Mouse (Mus musculus): ENCODE data around the gene Nos1ap. TPM values are rescaled to one million over a fixed set of nuclear protein-coding genes. Genes with fewer than 3 reads are reported as not detected.
A peak's percentile ranks its signal among the peaks of the same experiment; 100 is the strongest.

Gene Nos1ap
- polyA plus RNA-seq, 1 experiment from 2014 or later: 24.6 TPM

DNA sequence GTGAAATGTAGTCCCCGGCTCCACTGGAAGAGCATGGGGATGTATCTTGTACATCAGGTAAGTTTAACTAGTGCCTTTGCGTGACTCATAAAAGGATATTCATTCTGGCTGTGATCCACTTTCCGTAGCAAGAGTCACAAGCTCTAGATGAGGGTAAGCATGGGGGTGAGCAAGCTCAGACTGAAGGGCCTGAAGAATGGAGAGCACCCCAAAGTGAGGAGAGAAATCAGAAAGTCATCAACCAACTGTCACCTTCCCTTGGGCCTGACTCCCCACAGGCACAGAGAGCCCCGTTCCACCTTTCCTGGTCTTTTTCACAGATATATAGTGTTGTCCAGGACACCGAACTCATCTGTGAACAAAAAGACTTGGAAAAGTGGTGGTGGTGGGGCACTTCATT, 213.9 kb downstream of the Nos1ap start:
- no peak for ATAC-seq
- Histone ChIP-seq H3K4me1 (ENCODE audit: control insufficient read depth, insufficient read depth, low read length) (peaks cover 7% of the 10 kb centered on the region), H3K36me3 (ENCODE audit: control insufficient read depth, insufficient read depth, low read length) (no peaks in the 10 kb centered on the region), H3K9ac (ENCODE audit: low read depth, low read length) (no peak overlapping the region), H3K4me3 (ENCODE audit: low read depth, low read length) (no peak overlapping the region), H3K9me3 (replicated peaks; ENCODE audit: control insufficient read depth, low read length, poor library complexity, severe bottlenecking) (no peaks in the 10 kb centered on the region), H3K27me3 (ENCODE audit: control insufficient read depth, insufficient read depth, low read depth, low read length) (no peaks in the 10 kb centered on the region), H3K4me2 (ENCODE audit: low read length) (no peak overlapping the region), H3K27ac (ENCODE audit: low read length) (no peak overlapping the region)
- WGBS: 95% methylated on average over 5 of the region's 5 CpGs

DNA sequence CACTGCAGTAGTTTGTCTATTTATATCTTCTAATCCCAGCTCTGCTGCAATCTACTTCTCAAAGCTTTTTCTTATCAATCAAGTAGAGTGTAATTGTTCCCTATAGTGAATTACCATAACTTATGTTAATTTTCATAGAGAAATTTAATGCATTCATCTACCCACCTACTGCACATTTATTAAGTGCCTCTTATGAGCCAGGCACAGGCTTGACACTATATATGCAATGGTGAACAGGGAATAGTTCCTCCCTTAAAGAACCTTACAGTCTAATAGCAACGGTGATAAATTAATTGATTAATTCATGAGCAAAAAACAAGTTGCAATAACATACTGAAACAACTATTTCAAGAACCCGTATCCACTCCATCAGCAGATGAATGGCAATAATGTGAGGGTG, 215.9 kb downstream of the Nos1ap start:
- WGBS: 86% methylated on average over 2 of the region's 2 CpGs

DNA sequence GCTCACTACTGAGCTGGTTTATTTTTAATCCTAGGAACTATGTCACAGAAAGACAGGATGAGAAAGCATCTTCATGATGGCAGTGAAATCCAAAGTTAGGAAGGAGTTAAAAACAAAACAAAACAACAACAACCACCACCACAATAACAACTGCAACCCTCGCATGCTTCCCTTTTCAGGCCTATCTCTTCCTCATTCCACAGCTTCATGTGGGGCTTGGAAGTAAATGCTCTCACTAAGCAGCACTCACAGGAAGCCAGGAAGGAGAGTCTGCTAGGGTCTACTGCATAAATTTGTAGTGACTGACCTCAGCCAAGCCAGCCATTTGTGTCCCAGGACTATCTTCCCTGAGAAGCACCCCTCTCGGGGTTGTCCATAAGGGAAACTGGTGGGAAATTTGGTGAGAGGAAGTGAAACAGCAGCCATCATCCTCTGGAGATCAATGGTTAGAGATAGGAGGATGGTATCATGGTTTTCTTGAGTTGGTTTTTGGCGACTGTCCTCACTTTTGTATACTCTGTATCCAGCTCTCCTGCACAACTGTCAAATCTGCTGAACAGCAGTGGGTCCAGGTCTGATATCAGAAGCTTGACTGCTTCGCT, 218.4 kb downstream of the Nos1ap start:
- Histone ChIP-seq H3K27ac (ENCODE audit: low read length) (no peak overlapping the region), H3K9ac (ENCODE audit: low read depth, low read length) (no peak overlapping the region), H3K36me3 (ENCODE audit: control insufficient read depth, insufficient read depth, low read length) (no peaks in the 10 kb centered on the region), H3K9me3 (replicated peaks; ENCODE audit: control insufficient read depth, low read length, poor library complexity, severe bottlenecking) (no peaks in the 10 kb centered on the region), H3K4me2 (ENCODE audit: low read length) (no peak overlapping the region), H3K27me3 (ENCODE audit: control insufficient read depth, insufficient read depth, low read depth, low read length) (no peaks in the 10 kb centered on the region), H3K4me1 (ENCODE audit: control insufficient read depth, insufficient read depth, low read length) (peaks cover 12% of the 10 kb centered on the region), H3K4me3 (ENCODE audit: low read depth, low read length) (no peak overlapping the region)
- 85% methylated on average over 4 of the region's 4 CpGs for WGBS
- ATAC-seq: no peak

More for the DNA sequence above, 215.9 kb downstream of the Nos1ap start:
- no peak overlapping the region for H3K4me3 ChIP-seq (ENCODE audit: low read depth, low read length)
- H3K27ac ChIP-seq (ENCODE audit: low read length): no peak overlapping the region
- no peaks in the 10 kb centered on the region for H3K27me3 ChIP-seq (ENCODE audit: control insufficient read depth, insufficient read depth, low read depth, low read length)
- no peak for ATAC-seq
- H3K4me2 ChIP-seq (ENCODE audit: low read length): no peak overlapping the region
- H3K4me1 ChIP-seq (ENCODE audit: control insufficient read depth, insufficient read depth, low read length): peaks cover 7% of the 10 kb centered on the region
- H3K9me3 ChIP-seq (replicated peaks; ENCODE audit: control insufficient read depth, low read length, poor library complexity, severe bottlenecking): no peaks in the 10 kb centered on the region
- H3K36me3 ChIP-seq (ENCODE audit: control insufficient read depth, insufficient read depth, low read length): no peaks in the 10 kb centered on the region
- H3K9ac ChIP-seq (ENCODE audit: low read depth, low read length): no peak overlapping the region

DNA sequence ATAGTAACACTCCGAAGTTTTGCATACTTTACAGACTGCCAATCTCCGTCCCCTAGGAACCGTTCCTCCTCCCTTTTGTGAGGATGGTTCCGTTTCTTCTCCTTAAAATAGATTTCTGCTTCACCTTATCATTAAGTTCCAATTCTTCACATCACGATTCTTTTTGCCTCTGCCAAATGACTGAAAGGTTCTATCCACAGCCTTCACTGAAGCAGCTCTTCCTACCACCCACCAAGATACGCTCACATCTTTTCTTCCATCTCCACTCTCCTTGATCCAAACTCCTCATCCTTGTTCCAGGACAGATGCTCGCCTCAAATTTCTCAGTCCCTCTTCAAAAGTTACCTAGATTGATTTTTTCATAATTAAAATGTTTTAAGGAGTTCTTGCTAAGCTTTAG, 220.8 kb downstream of the Nos1ap start:
- H3K27ac ChIP-seq (ENCODE audit: low read length): no peak overlapping the region
- no peak overlapping the region for H3K4me3 ChIP-seq (ENCODE audit: low read depth, low read length)
- H3K9ac ChIP-seq (ENCODE audit: low read depth, low read length): no peak overlapping the region
- no peaks in the 10 kb centered on the region for H3K36me3 ChIP-seq (ENCODE audit: control insufficient read depth, insufficient read depth, low read length)
- no peak for ATAC-seq
- H3K4me2 ChIP-seq (ENCODE audit: low read length): no peak overlapping the region
- H3K4me1 ChIP-seq (ENCODE audit: control insufficient read depth, insufficient read depth, low read length): peaks cover 5% of the 10 kb centered on the region
- H3K27me3 ChIP-seq (ENCODE audit: control insufficient read depth, insufficient read depth, low read depth, low read length): no peaks in the 10 kb centered on the region
- 90% methylated on average over 7 of the region's 7 CpGs for WGBS
- no peaks in the 10 kb centered on the region for H3K9me3 ChIP-seq (replicated peaks; ENCODE audit: control insufficient read depth, low read length, poor library complexity, severe bottlenecking)

DNA sequence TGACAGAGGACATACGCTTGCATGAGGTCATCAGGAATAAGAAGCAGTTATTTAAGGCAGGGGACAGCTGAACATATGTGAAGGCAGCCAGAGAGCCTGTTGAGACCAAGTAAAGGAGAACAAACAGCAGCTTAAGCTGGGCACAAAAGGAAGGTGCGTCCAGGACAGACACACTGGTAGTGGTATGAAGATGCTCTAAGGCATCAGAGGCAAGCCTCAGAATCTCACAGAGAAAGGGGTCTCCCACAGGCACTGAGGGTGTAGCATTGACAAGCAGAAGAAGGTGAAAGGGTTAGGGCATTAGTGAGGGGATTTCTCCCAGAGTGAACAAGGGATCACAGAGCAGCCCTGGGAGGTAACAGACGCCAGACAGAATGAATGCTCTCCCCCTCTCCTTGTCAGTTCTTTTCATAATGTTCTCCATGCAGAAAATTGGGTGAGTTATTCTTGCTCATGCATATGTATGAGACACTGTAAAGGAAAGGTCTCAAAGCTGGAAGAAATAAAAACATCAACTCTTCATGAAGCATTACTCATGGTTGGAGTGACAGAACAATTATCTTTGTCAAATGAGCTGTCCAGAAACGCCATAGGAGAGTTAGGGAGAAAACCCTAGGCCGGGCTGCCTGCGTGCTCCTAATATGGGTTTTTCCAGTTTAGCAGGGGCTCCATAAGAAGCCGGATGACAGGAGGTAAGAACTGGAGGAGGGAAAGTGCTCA, 222.5 kb downstream of the Nos1ap start:
- Histone ChIP-seq H3K4me3 (ENCODE audit: low read depth, low read length) (no peak overlapping the region), H3K27ac (ENCODE audit: low read length) (no peak overlapping the region), H3K36me3 (ENCODE audit: control insufficient read depth, insufficient read depth, low read length) (no peaks in the 10 kb centered on the region), H3K4me2 (ENCODE audit: low read length) (no peak overlapping the region), H3K27me3 (ENCODE audit: control insufficient read depth, insufficient read depth, low read depth, low read length) (no peaks in the 10 kb centered on the region), H3K4me1 (ENCODE audit: control insufficient read depth, insufficient read depth, low read length) (peaks cover 5% of the 10 kb centered on the region), H3K9ac (ENCODE audit: low read depth, low read length) (no peak overlapping the region), H3K9me3 (replicated peaks; ENCODE audit: control insufficient read depth, low read length, poor library complexity, severe bottlenecking) (no peaks in the 10 kb centered on the region)
- WGBS: 22% methylated on average over 7 of the region's 7 CpGs
- peak; percentile 54; the same call in 1 of the 2 replicates for ATAC-seq

DNA sequence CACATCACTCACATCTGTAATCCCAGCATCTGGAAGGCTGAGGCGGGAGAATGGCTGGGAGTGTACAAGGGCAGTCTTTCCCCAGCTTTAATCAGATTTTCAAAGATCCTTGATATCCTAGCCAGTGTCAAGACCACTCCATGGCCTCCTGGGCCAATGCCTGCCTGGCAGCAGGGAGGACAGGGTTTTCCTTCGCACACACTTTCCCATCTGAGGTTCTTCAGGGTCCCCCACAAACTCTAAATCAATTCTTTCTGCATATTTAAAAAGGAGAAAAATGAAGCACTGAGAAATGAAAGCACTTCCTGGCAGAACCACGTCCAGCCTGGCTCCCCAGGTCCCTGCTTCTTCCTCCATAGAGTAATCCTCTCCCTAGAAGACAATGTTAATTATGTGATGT, 225.9 kb downstream of the Nos1ap start:
- H3K4me3 ChIP-seq (ENCODE audit: low read depth, low read length): no peak overlapping the region
- no peak overlapping the region for H3K4me2 ChIP-seq (ENCODE audit: low read length)
- no peak for ATAC-seq
- H3K36me3 ChIP-seq (ENCODE audit: control insufficient read depth, insufficient read depth, low read length): no peaks in the 10 kb centered on the region
- peaks cover 5% of the 10 kb centered on the region for H3K4me1 ChIP-seq (ENCODE audit: control insufficient read depth, insufficient read depth, low read length)
- no peaks in the 10 kb centered on the region for H3K9me3 ChIP-seq (replicated peaks; ENCODE audit: control insufficient read depth, low read length, poor library complexity, severe bottlenecking)
- 71% methylated on average over 3 of the region's 3 CpGs for WGBS
- H3K27me3 ChIP-seq (ENCODE audit: control insufficient read depth, insufficient read depth, low read depth, low read length): no peaks in the 10 kb centered on the region
- H3K27ac ChIP-seq (ENCODE audit: low read length): no peak overlapping the region
- H3K9ac ChIP-seq (ENCODE audit: low read depth, low read length): no peak overlapping the region

DNA sequence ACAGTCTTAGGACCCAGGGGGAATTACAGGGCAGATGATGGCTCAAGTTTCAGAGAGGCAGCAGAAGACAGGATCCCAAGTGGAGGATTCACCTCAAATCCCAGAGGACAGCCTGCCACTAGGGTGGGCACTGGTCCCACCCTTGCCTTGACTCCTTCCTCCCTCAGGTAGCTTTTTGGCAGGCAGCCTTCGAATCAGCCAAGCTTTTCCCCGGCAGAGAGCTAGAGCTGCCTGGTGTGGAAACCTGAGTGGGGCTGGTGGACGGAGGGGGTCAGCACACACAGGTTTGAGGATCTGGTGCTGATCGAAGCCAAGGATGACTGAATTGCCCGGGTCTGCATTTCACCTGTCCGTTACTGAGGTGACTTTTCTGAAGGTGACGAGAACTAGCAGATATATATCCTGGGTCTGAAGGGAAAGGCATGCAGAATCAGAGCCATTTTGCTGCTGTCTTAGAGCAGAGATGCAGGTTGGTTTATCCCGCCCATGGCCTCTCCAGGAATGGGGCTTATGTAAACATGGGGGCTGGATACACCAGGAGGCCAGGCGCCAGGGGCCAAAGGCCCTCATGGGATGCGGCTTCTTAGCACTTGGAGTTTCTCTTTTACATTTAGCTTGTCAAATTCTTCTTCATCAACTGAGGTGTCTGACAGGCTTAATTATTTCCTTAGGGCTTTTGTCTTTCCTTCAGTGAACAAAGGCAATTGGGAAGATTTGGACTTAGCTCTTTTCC, 229.3 kb downstream of the Nos1ap start:
- no peaks in the 10 kb centered on the region for H3K4me1 ChIP-seq (ENCODE audit: control insufficient read depth, insufficient read depth, low read length)
- no peak overlapping the region for H3K4me3 ChIP-seq (ENCODE audit: low read depth, low read length)
- ATAC-seq: no peak
- no peak overlapping the region for H3K9ac ChIP-seq (ENCODE audit: low read depth, low read length)
- H3K27ac ChIP-seq (ENCODE audit: low read length): no peak overlapping the region
- 77% methylated on average over 10 of the region's 10 CpGs for WGBS
- no peaks in the 10 kb centered on the region for H3K27me3 ChIP-seq (ENCODE audit: control insufficient read depth, insufficient read depth, low read depth, low read length)
- no peaks in the 10 kb centered on the region for H3K9me3 ChIP-seq (replicated peaks; ENCODE audit: control insufficient read depth, low read length, poor library complexity, severe bottlenecking)
- H3K36me3 ChIP-seq (ENCODE audit: control insufficient read depth, insufficient read depth, low read length): no peaks in the 10 kb centered on the region
- no peak overlapping the region for H3K4me2 ChIP-seq (ENCODE audit: low read length)

DNA sequence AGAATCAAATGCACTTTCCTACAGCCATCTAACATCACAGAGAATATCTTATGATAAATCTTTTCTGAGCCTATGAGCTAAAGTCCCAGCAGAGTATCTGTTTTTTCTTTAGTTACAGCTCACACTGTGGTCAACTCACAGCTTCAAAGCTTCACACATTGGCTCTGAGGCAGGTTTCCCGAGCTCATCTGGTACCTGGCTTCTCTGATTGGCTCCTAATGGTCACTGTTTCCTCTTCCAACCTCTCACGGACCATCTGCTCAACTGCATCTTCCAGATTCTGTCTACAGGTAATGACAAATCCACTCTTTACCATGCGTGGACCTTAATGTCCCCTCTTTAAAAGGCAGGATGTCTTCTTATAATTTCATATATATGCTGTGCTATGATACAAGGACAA, 236.3 kb downstream of the Nos1ap start:
- H3K36me3 ChIP-seq (ENCODE audit: control insufficient read depth, insufficient read depth, low read length): no peaks in the 10 kb centered on the region
- H3K9me3 ChIP-seq (replicated peaks; ENCODE audit: control insufficient read depth, low read length, poor library complexity, severe bottlenecking): no peaks in the 10 kb centered on the region
- no peak for ATAC-seq
- H3K9ac ChIP-seq (ENCODE audit: low read depth, low read length): no peak overlapping the region
- H3K4me2 ChIP-seq (ENCODE audit: low read length): no peak overlapping the region
- WGBS: 69% methylated on average over 3 of the region's 3 CpGs
- no peaks in the 10 kb centered on the region for H3K4me1 ChIP-seq (ENCODE audit: control insufficient read depth, insufficient read depth, low read length)
- H3K27ac ChIP-seq (ENCODE audit: low read length): no peak overlapping the region
- H3K27me3 ChIP-seq (ENCODE audit: control insufficient read depth, insufficient read depth, low read depth, low read length): no peaks in the 10 kb centered on the region
- no peak overlapping the region for H3K4me3 ChIP-seq (ENCODE audit: low read depth, low read length)

DNA sequence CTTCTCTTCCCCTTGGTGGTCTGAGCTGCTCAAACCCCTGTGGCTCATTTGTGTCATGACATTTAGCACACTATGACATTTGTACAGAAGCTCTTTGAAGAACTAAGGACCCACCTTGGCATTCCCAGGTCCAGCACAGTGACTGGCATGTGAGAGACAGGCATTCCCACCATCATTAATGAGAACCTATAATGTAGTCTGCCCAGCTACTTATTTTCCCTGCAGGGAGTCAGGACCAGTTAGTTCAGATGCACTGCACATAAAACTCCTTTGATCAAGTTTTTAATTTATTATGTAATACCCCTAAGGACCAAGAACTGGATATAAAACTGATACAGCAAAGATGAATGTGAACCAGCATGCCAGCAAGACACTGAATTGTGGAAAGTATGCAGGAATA, 238.6 kb downstream of the Nos1ap start:
- no peak overlapping the region for H3K4me2 ChIP-seq (ENCODE audit: low read length)
- no peaks in the 10 kb centered on the region for H3K27me3 ChIP-seq (ENCODE audit: control insufficient read depth, insufficient read depth, low read depth, low read length)
- H3K4me3 ChIP-seq (ENCODE audit: low read depth, low read length): no peak overlapping the region
- H3K9me3 ChIP-seq (replicated peaks; ENCODE audit: control insufficient read depth, low read length, poor library complexity, severe bottlenecking): no peaks in the 10 kb centered on the region
- H3K9ac ChIP-seq (ENCODE audit: low read depth, low read length): no peak overlapping the region
- ATAC-seq: peak; percentile 39; the same call in 1 of the 2 replicates
- H3K4me1 ChIP-seq (ENCODE audit: control insufficient read depth, insufficient read depth, low read length): no peaks in the 10 kb centered on the region
- no peak overlapping the region for H3K27ac ChIP-seq (ENCODE audit: low read length)
- no peaks in the 10 kb centered on the region for H3K36me3 ChIP-seq (ENCODE audit: control insufficient read depth, insufficient read depth, low read length)

All from midbrain, embryonic 16.5 days (tissue).